Mouse (Mus musculus) heart, embryonic 13.5 days (tissue): ENCODE results near the gene Add3. TPM values are rescaled to one million over a fixed set of nuclear protein-coding genes. Genes with fewer than 3 reads are reported as not detected.

Experiments
- ATAC-seq: fragments of 200-750 bp; cut with Nextera tagmentation; 2 replicates; pipeline ENCODE4 v1.8.0; 2017; ENCODE audit warnings: moderate TSS enrichment; ENCODE audit not compliant: insufficient number of reproducible peaks, low FRiP score, low TSS enrichment; ENCODE audit errors: extremely low read depth
- H3K27ac ChIP-seq: fragments of 300-500 bp; sonication (generic); replicated peaks from 2 replicates; pipeline ENCODE4 v1.5.1; 2015; ENCODE audit warnings: moderate library complexity, mild to moderate bottlenecking, inconsistent platforms
- H3K27me3 ChIP-seq: fragments of 300-500 bp; sonication (generic); replicated peaks from 2 replicates; pipeline ENCODE4 v1.6.1; 2015; ENCODE audit warnings: mild to moderate bottlenecking, inconsistent platforms
- H3K36me3 ChIP-seq: fragments of 300-500 bp; sonication (generic); 2 replicates; pipeline ENCODE4 v1.6.1; 2015; ENCODE audit warnings: mild to moderate bottlenecking, inconsistent platforms
- H3K4me1 ChIP-seq: fragments of 300-500 bp; sonication (generic); 2 replicates; pipeline ENCODE4 v1.6.1; 2015; ENCODE audit warnings: inconsistent platforms
- H3K4me2 ChIP-seq: fragments of 300-500 bp; sonication (generic); 2 replicates; pipeline ENCODE4 v1.6.1; 2015; ENCODE audit warnings: inconsistent platforms, mild to moderate bottlenecking, moderate library complexity
- H3K4me3 ChIP-seq: fragments of 300-500 bp; sonication (generic); 2 replicates; pipeline ENCODE4 v1.5.1; 2015; ENCODE audit warnings: moderate library complexity, mild to moderate bottlenecking, inconsistent platforms
- H3K9ac ChIP-seq: fragments of 300-500 bp; sonication (generic); 2 replicates; pipeline ENCODE4 v1.6.1; 2015; ENCODE audit warnings: inconsistent platforms, mild to moderate bottlenecking, moderate library complexity
- H3K9me3 ChIP-seq: fragments of 300-500 bp; sonication (generic); 2 replicates; pipeline ENCODE4 v1.6.1; 2016; ENCODE audit warnings: inconsistent platforms
- WGBS: fragments of 180-500 bp; shearing (Covaris S2); methylation state at CpG from one replicate; pipeline ENCODE4 v1.1.7; 2015; ENCODE audit warnings: mixed read lengths; 5-methylcytosine and 5-hydroxymethylcytosine counted together
- polyA plus RNA-seq: library from polyadenylated mRNA; unstranded; fragments of >200 nt; fragmentation: Nextera tagmentation; extraction: Ambion mirVana; gene quantifications from 2 replicates; pipeline ENCODE4 v1.2.1, GENCODE M21; 2015

Add3 gene
- polyA plus RNA-seq = 120 and 121 TPM in 2 replicates

- H3K9ac ChIP-seq = peak within 1 kb of the TSS; percentile 88
- ATAC-seq = no peak
- 6% methylated on average over 24 of the region's 24 CpGs for WGBS
- peak within 1 kb of the TSS; percentile 77 for H3K4me2 ChIP-seq
- H3K27ac ChIP-seq = peak within 1 kb of the TSS; percentile 98
- no peaks in the 10 kb centered on the region for H3K27me3 ChIP-seq
- peaks cover 27% of the 10 kb centered on the region for H3K4me1 ChIP-seq
- no peaks in the 10 kb centered on the region for H3K36me3 ChIP-seq
- H3K4me3 ChIP-seq = peak within 1 kb of the TSS; percentile 100
- H3K9me3 ChIP-seq = no peaks in the 10 kb centered on the region
Observed at GRCm38 (mm10) chr19:53140044-53140803, at the start of gene Add3. TSS of gene Add3 (plus strand) at chr19:53140443.

GRCm38 (mm10) chr19:53090677-53091076, 49.6 kb upstream of the Add3 start:
- H3K36me3 ChIP-seq = no peaks in the 10 kb centered on the region
- WGBS = 83% methylated on average over 5 of the region's 5 CpGs
- H3K9ac ChIP-seq = no peak overlapping the region
- H3K27ac ChIP-seq = no peak overlapping the region
- peaks cover 43% of the 10 kb centered on the region for H3K4me1 ChIP-seq
- no peak for ATAC-seq
- no peak overlapping the region for H3K4me2 ChIP-seq
- H3K4me3 ChIP-seq = no peak overlapping the region
- no peaks in the 10 kb centered on the region for H3K27me3 ChIP-seq
- H3K9me3 ChIP-seq = no peaks in the 10 kb centered on the region

- no peaks in the 10 kb centered on the region for H3K9me3 ChIP-seq
- H3K9ac ChIP-seq = no peak overlapping the region
- peaks cover 29% of the 10 kb centered on the region for H3K4me1 ChIP-seq
- no peaks in the 10 kb centered on the region for H3K27me3 ChIP-seq
- H3K36me3 ChIP-seq = no peaks in the 10 kb centered on the region
- no peak overlapping the region for H3K4me2 ChIP-seq
- no peak overlapping the region for H3K27ac ChIP-seq
- no peak overlapping the region for H3K4me3 ChIP-seq
- WGBS = 83% methylated on average over 6 of the region's 6 CpGs
- no peak for ATAC-seq
Observed at GRCm38 (mm10) chr19:53092251-53092650, 48.0 kb upstream of the Add3 start.

GRCm38 (mm10) chr19:53093294-53093693, 46.9 kb upstream of the Add3 start:
- no peak for ATAC-seq
- Histone ChIP-seq H3K27ac (no peak overlapping the region), H3K4me1 (peaks cover 19% of the 10 kb centered on the region), H3K36me3 (no peaks in the 10 kb centered on the region), H3K4me2 (no peak overlapping the region), H3K4me3 (no peak overlapping the region), H3K9me3 (no peaks in the 10 kb centered on the region), H3K9ac (no peak overlapping the region), H3K27me3 (no peaks in the 10 kb centered on the region)
- 27% methylated on average over 3 of the region's 3 CpGs for WGBS

GRCm38 (mm10) chr19:53094684-53095083, 45.6 kb upstream of the Add3 start:
- peaks cover 15% of the 10 kb centered on the region for H3K4me1 ChIP-seq
- no peak overlapping the region for H3K4me2 ChIP-seq
- no peak overlapping the region for H3K27ac ChIP-seq
- H3K9ac ChIP-seq = no peak overlapping the region
- no peak for ATAC-seq
- no peaks in the 10 kb centered on the region for H3K27me3 ChIP-seq
- no peak overlapping the region for H3K4me3 ChIP-seq
- no peaks in the 10 kb centered on the region for H3K36me3 ChIP-seq
- no peaks in the 10 kb centered on the region for H3K9me3 ChIP-seq
- 72% methylated on average over 4 of the region's 4 CpGs for WGBS

GRCm38 (mm10) chr19:53101374-53102300, 38.6 kb upstream of the Add3 start:
- Histone ChIP-seq H3K4me1 (peaks cover 35% of the 10 kb centered on the region), H3K9me3 (no peaks in the 10 kb centered on the region), H3K27ac (0 out of 2 replicates have a peak overlapping the region, but pooled peaks have one; percentile 2), H3K36me3 (no peaks in the 10 kb centered on the region), H3K4me3 (no peak overlapping the region), H3K9ac (no peak overlapping the region), H3K27me3 (no peaks in the 10 kb centered on the region), H3K4me2 (no peak overlapping the region)
- 66% methylated on average over 12 of the region's 12 CpGs for WGBS
- no peak for ATAC-seq

GRCm38 (mm10) chr19:53105374-53106090, 34.7 kb upstream of the Add3 start:
- ATAC-seq = no peak
- no peaks in the 10 kb centered on the region for H3K9me3 ChIP-seq
- H3K36me3 ChIP-seq = no peaks in the 10 kb centered on the region
- H3K4me2 ChIP-seq = peak overlapping the region; percentile 55
- peaks cover 38% of the 10 kb centered on the region for H3K4me1 ChIP-seq
- H3K27me3 ChIP-seq = no peaks in the 10 kb centered on the region
- 41% methylated on average over 26 of the region's 26 CpGs for WGBS
- peak overlapping the region; percentile 57 for H3K9ac ChIP-seq
- peak overlapping the region; percentile 59 for H3K27ac ChIP-seq
- H3K4me3 ChIP-seq = peak overlapping the region; percentile 29

- H3K9me3 ChIP-seq = no peaks in the 10 kb centered on the region
- ATAC-seq = no peak
- no peaks in the 10 kb centered on the region for H3K27me3 ChIP-seq
- H3K27ac ChIP-seq = no peak overlapping the region
- no peak overlapping the region for H3K9ac ChIP-seq
- H3K4me2 ChIP-seq = no peak overlapping the region
- H3K4me1 ChIP-seq = peaks cover 29% of the 10 kb centered on the region
- H3K36me3 ChIP-seq = no peaks in the 10 kb centered on the region
- no peak overlapping the region for H3K4me3 ChIP-seq
- WGBS = 74% methylated on average over 7 of the region's 7 CpGs
Observed at GRCm38 (mm10) chr19:53106952-53107351, 33.3 kb upstream of the Add3 start.

GRCm38 (mm10) chr19:53107361-53108247, 32.6 kb upstream of the Add3 start:
- no peak for ATAC-seq

GRCm38 (mm10) chr19:53111996-53112590, 28.1 kb upstream of the Add3 start:
- no peaks in the 10 kb centered on the region for H3K36me3 ChIP-seq
- H3K9me3 ChIP-seq = peaks cover 2% of the 10 kb centered on the region; the same call in 1 of the 2 replicates
- H3K27me3 ChIP-seq = no peaks in the 10 kb centered on the region
- ATAC-seq = no peak
- H3K27ac ChIP-seq = no peak overlapping the region
- no peak overlapping the region for H3K4me3 ChIP-seq
- WGBS = 61% methylated on average over 7 of the region's 7 CpGs
- H3K4me2 ChIP-seq = no peak overlapping the region
- H3K9ac ChIP-seq = no peak overlapping the region
- H3K4me1 ChIP-seq = 0 out of 2 replicates have a peak, but pooled peaks cover 4% of the 10 kb centered on the region

More at GRCm38 (mm10) chr19:53107361-53108247, 32.6 kb upstream of the Add3 start:
- Histone ChIP-seq H3K4me2 (no peak overlapping the region), H3K27me3 (no peaks in the 10 kb centered on the region), H3K36me3 (no peaks in the 10 kb centered on the region), H3K9me3 (no peaks in the 10 kb centered on the region), H3K4me3 (no peak overlapping the region), H3K27ac (no peak overlapping the region), H3K9ac (no peak overlapping the region), H3K4me1 (peaks cover 26% of the 10 kb centered on the region)
- WGBS = 76% methylated on average over 18 of the region's 18 CpGs
